Mouse (Mus musculus) forebrain, embryonic 16.5 days (tissue): ENCODE results near the gene Gm20715. TPM values are rescaled to one million over a fixed set of nuclear protein-coding genes. Genes with fewer than 3 reads are reported as not detected.
"Not testable (repeated sequence)": the region's sequence is repeated elsewhere in the genome, so short reads cannot be mapped to it uniquely, and the experiment has no call there.

Experiments
- ATAC-seq: fragments of 200-750 bp; cut with Nextera tagmentation; 2 replicates; pipeline ENCODE4 v1.8.0; 2017; ENCODE audit warnings: mild to moderate bottlenecking, moderate library complexity
- H3K27ac ChIP-seq: fragments of 300-500 bp; sonication (generic); 2 replicates; pipeline ENCODE4 v1.5.1; 2014; ENCODE audit warnings: low read length, control low read depth
- H3K27me3 ChIP-seq: fragments of 300-500 bp; sonication (generic); replicated peaks from 2 replicates; pipeline ENCODE4 v1.6.1; 2014; ENCODE audit warnings: low read length; ENCODE audit not compliant: control insufficient read depth, insufficient read depth
- H3K36me3 ChIP-seq: fragments of 300-500 bp; sonication (generic); 2 replicates; pipeline ENCODE4 v1.6.1; 2014; ENCODE audit not compliant: control insufficient read depth, insufficient read depth
- H3K4me1 ChIP-seq: fragments of 300-500 bp; sonication (generic); replicated peaks from 2 replicates; pipeline ENCODE4 v1.6.1; 2014; ENCODE audit warnings: low read length; ENCODE audit not compliant: control insufficient read depth, insufficient read depth
- H3K4me2 ChIP-seq: fragments of 300-500 bp; sonication (generic); 2 replicates; pipeline ENCODE4 v1.6.1; 2014; ENCODE audit warnings: mild to moderate bottlenecking, low read length, control low read depth
- H3K4me3 ChIP-seq: fragments of 300-500 bp; sonication (generic); replicated peaks from 2 replicates; pipeline ENCODE4 v1.5.1; 2014; ENCODE audit warnings: mild to moderate bottlenecking, low read length, control low read depth
- H3K9ac ChIP-seq: fragments of 300-500 bp; sonication (generic); replicated peaks from 2 replicates; pipeline ENCODE4 v1.6.1; 2014; ENCODE audit warnings: low read depth, low read length, control low read depth
- H3K9me3 ChIP-seq: fragments of 300-500 bp; sonication (generic); 2 replicates; pipeline ENCODE4 v1.6.1; 2016; ENCODE audit warnings: low read length; ENCODE audit not compliant: control insufficient read depth
- WGBS: fragments of 180-500 bp; shearing (Covaris S2); extraction: QIAGEN DNeasy Blood & Tissue Kit; methylation state at CpG from one replicate; pipeline ENCODE4 v1.1.7; 2014; 5-methylcytosine and 5-hydroxymethylcytosine counted together
- polyA plus RNA-seq: library from polyadenylated mRNA; unstranded; fragments of >200 nt; fragmentation: Nextera tagmentation; extraction: Ambion mirVana; gene quantifications from 2 replicates; pipeline ENCODE4 v1.2.1, GENCODE M21; 2015

The Gm20715 gene
- polyA plus RNA-seq, result not detected in 2 replicates

GRCm38 (mm10) chr7:6410043-6410442 lies at the start of gene Gm20715:
Gene Gm20715, plus strand, starts transcription at chr7:6410277.
- H3K9me3 ChIP-seq, result no peaks in the 10 kb centered on the region
- H3K9ac ChIP-seq, result no peak within 1 kb of the TSS
- H3K4me3 ChIP-seq, result no peak within 1 kb of the TSS
- WGBS, result 2% methylated on average over 17 of the region's 17 CpGs
- H3K4me1 ChIP-seq, result no peaks in the 10 kb centered on the region; the same call in 1 of the 2 replicates
- H3K27ac ChIP-seq, result no peak within 1 kb of the TSS
- no peak within 1 kb of the TSS for H3K4me2 ChIP-seq
- H3K27me3 ChIP-seq, result no peaks in the 10 kb centered on the region
- peak; percentile 51 for ATAC-seq
- no peaks in the 10 kb centered on the region for H3K36me3 ChIP-seq

- Histone ChIP-seq H3K9me3 (no peaks in the 10 kb centered on the region), H3K4me3 (no peak overlapping the region), H3K36me3 (no peaks in the 10 kb centered on the region), H3K4me1 (peaks cover 13% of the 10 kb centered on the region), H3K9ac (no peak overlapping the region), H3K4me2 (no peak overlapping the region), H3K27ac (no peak overlapping the region), H3K27me3 (no peaks in the 10 kb centered on the region)
- 13% methylated on average over 9 of the region's 9 CpGs for WGBS
- no peak for ATAC-seq
These were observed 49.5 kb upstream of the Gm20715 start for GRCm38 (mm10) chr7:6360477-6361060.

GRCm38 (mm10) chr7:6361756-6362155 lies 48.3 kb upstream of the Gm20715 start:
- peak overlapping the region; percentile 69 for H3K4me2 ChIP-seq
- H3K27me3 ChIP-seq, result no peaks in the 10 kb centered on the region
- peak overlapping the region; percentile 57 for H3K4me3 ChIP-seq
- peak overlapping the region; percentile 79 for H3K9ac ChIP-seq
- WGBS, result 22% methylated on average over 7 of the region's 7 CpGs
- peak overlapping the region; percentile 98 for H3K27ac ChIP-seq
- no peaks in the 10 kb centered on the region for H3K36me3 ChIP-seq
- no peaks in the 10 kb centered on the region for H3K9me3 ChIP-seq
- ATAC-seq, result no peak
- H3K4me1 ChIP-seq, result peaks cover 13% of the 10 kb centered on the region

GRCm38 (mm10) chr7:6362268-6363046 lies 47.6 kb upstream of the Gm20715 start:
- H3K36me3 ChIP-seq, result no peaks in the 10 kb centered on the region
- WGBS, result under 1% methylated on average over 38 of the region's 38 CpGs
- peak overlapping the region; percentile 79 for H3K9ac ChIP-seq
- peak; percentile 91 for ATAC-seq
- H3K4me3 ChIP-seq, result peak overlapping the region; percentile 57
- peaks cover 13% of the 10 kb centered on the region for H3K4me1 ChIP-seq
- no peaks in the 10 kb centered on the region for H3K27me3 ChIP-seq
- peak overlapping the region; percentile 69 for H3K4me2 ChIP-seq
- peak overlapping the region; percentile 98 for H3K27ac ChIP-seq
- H3K9me3 ChIP-seq, result no peaks in the 10 kb centered on the region

GRCm38 (mm10) chr7:6363047-6363488 lies 47.0 kb upstream of the Gm20715 start, which contains the start of gene Zfp78:
Gene Zfp78, plus strand, starts transcription at chr7:6363280.
- Histone ChIP-seq H3K4me3 (peak within 1 kb of the TSS; percentile 57), H3K36me3 (no peaks in the 10 kb centered on the region), H3K9ac (peak within 1 kb of the TSS; percentile 79), H3K4me2 (peak within 1 kb of the TSS; percentile 69), H3K27ac (peak within 1 kb of the TSS; percentile 98), H3K9me3 (no peaks in the 10 kb centered on the region), H3K4me1 (peaks cover 13% of the 10 kb centered on the region), H3K27me3 (no peaks in the 10 kb centered on the region)
- WGBS, result under 1% methylated on average over 23 of the region's 23 CpGs
- ATAC-seq, result peak; percentile 83

- WGBS, result 78% methylated on average over 1 of the region's 1 CpGs
- H3K27ac ChIP-seq, result no peak overlapping the region
- no peak overlapping the region for H3K9ac ChIP-seq
- ATAC-seq, result no peak
- H3K4me2 ChIP-seq, result no peak overlapping the region; the same call in 1 of the 2 replicates
- no peaks in the 10 kb centered on the region for H3K27me3 ChIP-seq
- peaks cover 13% of the 10 kb centered on the region for H3K4me1 ChIP-seq
- H3K9me3 ChIP-seq, result no peaks in the 10 kb centered on the region
- H3K36me3 ChIP-seq, result no peaks in the 10 kb centered on the region
- no peak overlapping the region for H3K4me3 ChIP-seq
These were observed 45.3 kb upstream of the Gm20715 start for GRCm38 (mm10) chr7:6364761-6365160.

GRCm38 (mm10) chr7:6367185-6367584 lies 42.9 kb upstream of the Gm20715 start:
- no peak overlapping the region for H3K4me2 ChIP-seq
- H3K9ac ChIP-seq, result no peak overlapping the region
- no peak overlapping the region for H3K27ac ChIP-seq
- 91% methylated on average over 5 of the region's 5 CpGs for WGBS
- no peak overlapping the region for H3K4me3 ChIP-seq
- H3K9me3 ChIP-seq, result no peaks in the 10 kb centered on the region
- H3K36me3 ChIP-seq, result 0 out of 2 replicates have a peak, but pooled peaks cover under 1% of the 10 kb centered on the region
- H3K27me3 ChIP-seq, result no peaks in the 10 kb centered on the region
- no peak for ATAC-seq
- peaks cover 6% of the 10 kb centered on the region for H3K4me1 ChIP-seq

- not testable (repeated sequence) for H3K4me1 ChIP-seq, H3K9ac ChIP-seq, H3K4me3 ChIP-seq, H3K9me3 ChIP-seq, H3K4me2 ChIP-seq, ATAC-seq, H3K36me3 ChIP-seq, H3K27me3 ChIP-seq, H3K27ac ChIP-seq
- 87% methylated on average over 5 of the region's 5 CpGs for WGBS
These were observed 41.9 kb upstream of the Gm20715 start for GRCm38 (mm10) chr7:6368146-6368545.

- H3K9ac ChIP-seq, result no peak overlapping the region
These were observed 40.6 kb upstream of the Gm20715 start for GRCm38 (mm10) chr7:6369460-6369859.

More at GRCm38 (mm10) chr7:6369460-6369859, 40.6 kb upstream of the Gm20715 start:
- no peak overlapping the region for H3K4me3 ChIP-seq
- 0 out of 2 replicates have a peak, but pooled peaks cover 2% of the 10 kb centered on the region for H3K36me3 ChIP-seq
- WGBS, result 89% methylated on average over 3 of the region's 3 CpGs
- no peak overlapping the region for H3K4me2 ChIP-seq
- H3K4me1 ChIP-seq, result no peaks in the 10 kb centered on the region
- ATAC-seq, result no peak
- no peaks in the 10 kb centered on the region for H3K9me3 ChIP-seq
- no peaks in the 10 kb centered on the region for H3K27me3 ChIP-seq
- no peak overlapping the region for H3K27ac ChIP-seq
